Mouse (Mus musculus) urinary bladder, adult 18-20 months (tissue): Measurements from ENCODE around the gene Icosl.
"Not testable (repeated sequence)": the region's sequence is repeated elsewhere in the genome, so short reads cannot be mapped to it uniquely, and the experiment has no call there.

ENCODE experiments used
- DNase-seq, 2 experiments: peaks; one replicate each; pipeline ENCODE4 v3.0.0; 2022; ENCODE audit warnings: low spot score in 2 of 2, mixed read lengths in 2 of 2

Gene Icosl

GRCm38 (mm10) chr10:78074977-78075376 lies 5.9 kb downstream of the Icosl start:
- DNase-seq, result no peak

DNA sequence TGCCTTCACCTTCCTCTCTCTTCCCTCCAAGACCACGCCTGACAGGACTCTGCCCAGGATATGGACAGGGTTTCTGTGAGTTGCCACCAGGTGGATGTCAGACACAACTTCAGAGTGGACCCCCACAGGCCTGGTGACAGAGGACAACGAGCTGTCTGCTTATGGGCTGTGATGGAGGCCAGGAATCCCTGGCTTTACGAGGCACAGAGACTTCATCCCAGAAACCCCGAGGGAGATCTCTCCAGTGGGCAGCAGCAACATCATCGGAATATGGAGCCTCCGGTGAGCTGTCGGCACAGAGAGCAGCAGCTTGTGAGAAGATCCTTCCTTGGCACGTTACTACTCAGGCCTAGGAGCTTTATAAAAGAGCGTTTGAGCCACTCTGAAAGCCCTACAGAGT lies 8.8 kb downstream of the Icosl start:
- DNase-seq, result no peak

DNA sequence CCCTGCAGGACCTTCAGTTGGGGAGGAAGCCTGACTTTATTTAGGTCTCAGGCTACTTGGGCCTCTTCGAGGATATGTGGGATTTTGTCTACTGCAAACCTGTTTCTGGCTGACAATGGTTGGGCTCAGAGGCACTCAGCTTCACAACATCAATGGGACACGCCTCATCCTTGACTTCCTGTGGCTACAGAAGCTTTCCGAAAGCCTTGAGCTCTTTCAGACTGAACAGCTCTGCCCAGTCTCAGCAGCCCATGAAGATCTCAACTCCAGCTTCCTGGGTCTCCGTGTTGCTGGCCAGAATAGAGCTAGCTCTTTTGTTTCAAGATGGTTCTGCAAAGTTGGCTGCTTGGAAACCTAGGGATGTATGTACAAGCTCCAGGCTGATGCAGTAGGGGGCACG lies 9.2 kb downstream of the Icosl start:
- no peak for DNase-seq

DNA sequence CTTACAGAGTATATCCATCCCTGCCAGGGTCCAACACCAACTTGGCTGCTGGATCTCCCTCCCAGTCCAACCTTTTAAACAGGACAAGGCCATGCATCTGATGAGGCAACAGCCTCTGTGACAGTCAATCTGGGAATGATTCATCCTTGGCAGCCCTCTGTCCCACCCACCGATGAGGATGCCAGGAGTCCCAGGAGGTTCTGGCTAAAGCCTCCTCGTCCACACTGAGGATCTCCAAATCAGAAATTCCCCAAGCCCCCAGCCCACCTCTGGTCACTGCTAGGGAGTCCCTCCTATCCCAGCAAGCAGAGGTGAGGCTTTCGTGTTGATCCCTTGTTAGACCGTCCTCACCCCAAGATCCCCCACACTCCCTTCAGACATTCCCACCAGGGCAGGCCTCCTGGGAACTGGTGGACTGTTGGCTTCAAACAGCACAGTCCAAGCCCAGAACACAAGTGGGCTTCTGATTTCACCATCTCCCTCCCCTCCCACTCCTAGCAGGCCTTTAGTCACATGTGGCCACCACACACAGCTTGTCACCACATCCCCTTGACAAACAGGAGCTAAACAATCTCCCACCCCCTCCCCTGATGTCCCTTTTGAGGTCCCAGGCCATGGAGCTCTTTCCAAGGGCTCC lies 11.0 kb downstream of the Icosl start:
- DNase-seq, result no peak

DNA sequence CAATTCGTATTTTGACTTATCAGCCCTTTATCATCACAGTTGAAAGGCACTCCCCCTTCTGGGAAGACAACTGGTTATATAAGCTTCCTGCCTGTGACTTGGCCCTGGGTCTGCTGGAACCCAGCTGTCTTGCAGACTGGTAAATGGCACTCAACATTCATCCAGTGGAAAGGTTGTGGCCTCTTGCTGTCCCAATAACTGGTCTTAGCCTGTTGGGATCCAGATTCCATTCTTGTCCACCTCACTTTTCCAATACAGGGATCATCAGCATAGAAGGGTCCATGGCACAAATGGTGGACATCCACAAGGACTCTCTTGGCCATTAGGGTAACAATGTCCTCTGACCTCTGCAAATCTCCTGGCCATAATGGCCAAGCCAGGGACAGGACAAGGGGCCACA lies 15.0 kb downstream of the Icosl start:
- no peak for DNase-seq

GRCm38 (mm10) chr10:78085711-78086110 lies 16.6 kb downstream of the Icosl start:
- DNase-seq, result no peak

GRCm38 (mm10) chr10:78086444-78087061 lies 17.5 kb downstream of the Icosl start:
- DNase-seq, result no peak

GRCm38 (mm10) chr10:78087101-78087511 lies 18.0 kb downstream of the Icosl start:
- no peak for DNase-seq

GRCm38 (mm10) chr10:78090246-78090645 lies 21.1 kb downstream of the Icosl start:
- no peak for DNase-seq

- DNase-seq, result no peak
Measured at GRCm38 (mm10) chr10:78090706-78091491, 21.8 kb downstream of the Icosl start.

GRCm38 (mm10) chr10:78091865-78092724 lies 23.0 kb downstream of the Icosl start:
- DNase-seq, result no peak

DNA sequence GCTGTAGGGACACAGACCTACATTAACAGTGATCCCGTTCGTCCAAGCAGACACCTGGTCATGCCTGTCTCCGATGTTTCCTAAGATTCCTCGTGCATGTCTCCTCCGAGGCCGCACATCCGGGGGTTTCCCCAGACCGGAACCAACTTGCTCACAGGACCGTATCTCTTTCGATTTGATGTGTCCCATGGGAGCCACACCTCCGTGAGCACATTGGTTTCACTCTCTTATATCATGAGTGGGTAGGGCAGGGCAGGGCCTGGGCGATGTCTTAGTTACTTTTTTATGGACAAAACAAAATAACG lies 23.6 kb downstream of the Icosl start:
- no peak for DNase-seq

GRCm38 (mm10) chr10:78095221-78095620 lies 26.1 kb downstream of the Icosl start:
- no peak for DNase-seq

DNA sequence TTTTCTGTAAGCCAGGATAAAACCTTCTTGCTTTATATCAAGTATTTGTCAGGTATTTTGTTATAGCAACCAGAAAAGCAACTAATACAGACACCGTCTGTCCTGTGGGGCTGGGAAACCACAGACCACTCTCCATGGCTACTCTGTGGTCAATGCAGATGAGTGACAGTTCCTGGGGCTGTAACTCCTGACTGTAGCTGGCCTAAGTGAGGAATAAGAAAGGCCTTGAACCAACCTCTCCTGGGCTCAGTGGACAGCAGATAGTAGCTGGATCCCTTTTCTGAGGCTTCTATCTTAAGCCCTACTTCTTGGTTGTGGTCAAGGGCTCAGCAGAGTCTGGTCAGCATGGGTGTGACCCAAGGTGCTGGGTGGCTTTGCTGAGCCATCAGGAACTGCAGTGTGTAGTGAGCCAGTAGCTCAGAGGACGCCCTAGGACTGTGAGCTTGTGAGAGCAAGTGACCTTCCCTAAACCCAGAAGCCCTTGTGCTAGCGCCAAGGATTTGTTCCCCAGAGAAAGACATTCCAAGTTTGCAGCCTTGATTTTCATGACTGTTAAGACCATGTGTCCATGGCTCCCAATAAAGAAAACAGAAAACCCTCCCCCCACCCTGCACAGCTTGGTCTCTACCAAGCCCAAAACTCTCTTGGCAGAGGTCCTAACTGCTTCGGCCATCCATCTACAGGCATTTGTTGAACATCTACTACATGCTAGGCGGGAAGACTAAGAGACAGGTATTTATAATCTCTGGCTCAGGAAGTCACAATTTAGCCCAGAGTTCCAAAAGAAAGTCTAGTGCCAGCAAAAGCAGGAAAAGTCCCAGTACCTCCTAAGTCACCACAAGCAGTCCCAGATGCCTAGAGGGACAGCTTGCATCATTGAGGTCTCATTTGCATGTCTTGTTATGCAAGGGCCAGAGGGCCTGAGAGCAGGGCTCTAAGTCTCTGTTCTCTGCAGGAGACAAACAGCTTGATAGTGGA lies 27.1 kb downstream of the Icosl start:
- no peak for DNase-seq

DNA sequence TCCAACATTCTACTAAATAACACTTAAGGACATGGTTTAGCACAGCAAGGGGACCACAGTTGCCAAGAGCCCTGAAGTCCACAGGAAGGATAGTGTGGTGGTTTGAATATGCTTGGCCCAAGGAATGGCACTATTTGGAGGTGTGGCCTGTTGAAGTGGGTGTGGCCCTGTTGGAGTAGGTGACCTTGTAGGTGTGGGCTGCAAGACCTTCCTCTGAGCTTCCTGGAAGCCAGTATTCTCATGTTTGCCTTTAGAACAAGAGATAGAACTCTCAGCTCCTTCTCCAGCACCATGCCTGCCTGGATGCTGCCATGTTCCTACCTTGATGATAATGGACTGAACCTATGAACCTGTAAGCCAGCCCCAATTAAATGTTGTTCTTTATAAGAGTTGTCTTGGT lies 30.8 kb downstream of the Icosl start:
- DNase-seq, result not testable (repeated sequence)

DNA sequence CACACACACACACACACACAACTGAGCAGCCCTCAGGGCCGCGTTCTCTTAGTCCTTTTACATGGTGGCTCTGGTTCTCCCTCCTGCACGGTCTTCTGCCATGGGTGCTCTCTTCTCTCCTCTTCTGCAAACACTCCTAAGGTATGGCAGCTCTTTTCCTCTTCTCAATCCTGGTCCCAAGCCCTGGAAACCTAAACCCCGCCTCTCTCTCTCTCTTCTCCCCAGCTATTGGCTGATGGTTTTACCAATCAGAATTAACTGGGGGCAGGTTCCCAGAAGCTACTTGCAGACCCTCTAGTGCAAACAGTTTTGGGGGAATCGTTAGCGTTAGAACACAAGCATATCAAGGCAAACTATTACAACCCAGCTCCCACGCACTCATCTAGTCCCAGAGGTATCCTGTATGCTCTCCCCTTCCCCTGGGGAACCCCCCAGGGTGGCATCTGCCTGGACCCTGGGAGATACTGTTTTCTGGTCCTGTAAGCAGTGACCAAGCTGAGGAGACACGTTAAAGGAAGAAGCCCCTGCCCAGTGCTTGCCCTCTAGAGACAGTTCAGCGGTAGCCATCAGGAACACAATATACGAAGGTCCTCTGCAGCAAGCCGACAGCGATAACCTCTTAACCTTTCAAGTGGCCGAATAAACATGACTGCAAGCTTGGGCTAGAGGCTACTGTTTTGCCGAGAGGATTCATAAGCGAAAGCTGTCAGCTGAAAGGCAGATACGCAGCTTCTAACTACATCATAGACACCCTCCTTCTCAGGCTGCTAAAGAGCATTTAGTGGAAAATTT lies 32.1 kb downstream of the Icosl start:
- DNase-seq, result no peak

GRCm38 (mm10) chr10:78104555-78105490 lies 35.7 kb downstream of the Icosl start:
- DNase-seq, result peak in 1 of 2 experiments; percentile 53

DNA sequence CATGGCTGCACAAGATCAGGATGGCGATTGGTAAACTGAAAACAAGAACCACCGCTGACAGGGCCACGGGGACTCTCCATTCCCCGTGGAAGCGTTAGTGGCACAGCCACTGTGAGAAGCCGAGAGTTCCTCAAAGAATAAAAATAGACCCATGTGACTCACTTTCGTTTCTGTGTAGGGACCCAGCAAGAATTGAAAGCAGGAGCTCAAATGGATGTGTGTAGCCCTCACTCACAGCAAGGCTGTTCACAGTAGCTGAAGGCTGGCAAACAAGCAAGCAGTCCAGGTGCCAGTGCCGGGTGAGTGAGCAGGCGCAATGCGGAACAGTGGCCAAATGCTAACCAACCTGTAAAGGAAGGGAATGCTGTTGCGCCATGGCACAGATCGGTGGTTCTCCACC lies 36.4 kb downstream of the Icosl start:
- no peak for DNase-seq

DNA sequence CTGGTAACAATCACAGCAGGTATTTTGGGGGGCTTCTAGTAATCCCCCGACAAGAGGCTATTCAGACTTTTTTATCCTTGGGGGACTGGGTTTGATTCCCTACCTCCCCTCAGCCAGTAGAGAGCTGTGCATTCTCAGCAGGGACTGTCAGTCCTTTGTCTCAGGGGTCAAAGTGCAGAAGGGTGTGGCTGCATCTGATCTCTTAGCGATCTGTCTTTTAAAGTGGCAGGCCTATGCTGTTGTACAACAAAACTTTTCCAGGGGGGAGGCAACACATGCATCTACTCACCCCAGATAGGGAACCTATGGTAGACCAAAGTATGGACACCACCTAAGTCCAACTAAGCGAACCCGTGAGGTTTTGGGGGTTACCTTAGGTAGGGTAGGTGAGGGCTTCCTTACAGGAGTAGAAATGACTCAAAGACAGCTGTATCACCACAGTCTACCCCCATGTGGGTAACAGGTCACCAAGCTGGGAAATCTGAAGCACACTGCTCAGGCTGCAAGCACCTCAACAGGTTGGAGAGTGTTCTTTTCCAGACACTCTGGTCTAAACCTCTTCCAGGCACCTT lies 45.5 kb downstream of the Icosl start:
- DNase-seq, result no peak
